Mouse (Mus musculus): ENCODE data around the gene Uevld. TPM values are rescaled to one million over a fixed set of nuclear protein-coding genes. Genes with fewer than 3 reads are reported as not detected.

Gene Uevld
- total and polyA plus RNA-seq, 2 experiments from 2014 or later: 3.7 to 10.1 TPM

DNA sequence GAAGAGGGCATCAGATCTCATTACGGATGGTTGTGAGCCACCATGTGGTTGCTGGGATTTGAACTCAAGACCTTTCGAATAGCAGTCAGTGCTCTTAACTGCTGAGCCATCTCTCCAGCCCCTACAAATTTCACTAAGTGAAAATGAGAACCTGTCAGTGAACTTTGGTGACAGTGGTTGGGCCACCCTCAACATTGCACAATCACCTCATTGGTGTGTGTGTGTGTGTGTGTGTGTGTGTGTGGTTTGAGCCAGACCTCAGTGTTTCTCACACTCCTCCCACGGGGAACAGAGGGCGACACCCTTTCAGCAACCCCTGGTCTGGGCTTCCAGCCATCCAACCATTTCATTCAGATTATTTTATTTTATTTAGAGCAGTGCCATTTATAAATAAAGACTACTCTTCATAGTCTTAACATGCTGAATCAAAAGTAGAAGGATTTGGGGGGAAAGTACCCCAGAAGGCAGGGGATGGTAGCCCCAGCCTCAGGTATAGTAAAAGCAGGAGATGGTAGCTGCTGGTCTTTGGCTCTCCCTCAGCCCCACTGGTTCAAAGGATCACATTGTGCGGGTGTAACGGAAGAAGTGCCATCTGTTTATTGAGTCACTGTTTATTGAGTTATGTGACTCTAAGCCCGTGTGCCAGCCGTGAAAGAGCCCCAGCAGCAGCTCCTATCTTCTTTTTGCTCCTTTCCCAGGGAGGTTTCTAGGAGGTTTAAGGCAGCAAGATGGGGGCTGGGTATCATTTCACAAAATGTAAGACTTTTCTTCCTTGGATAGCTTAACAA lies 27.6 kb upstream of the Uevld start:
- ATAC-seq (ENCODE audit: low FRiP score) (no peak), DNase-seq (ENCODE audit: low spot score) (no peak)
- Histone ChIP-seq H3K4me3 (ENCODE audit: low read depth, low read length) (no peak overlapping the region), H3K4me1 (ENCODE audit: insufficient read depth, low read length) (no peaks in the 10 kb centered on the region), H3K27ac (ENCODE audit: low read depth, low read length) (no peak overlapping the region), H3K36me3 (ENCODE audit: insufficient read depth, low read length) (0 out of 2 replicates have a peak, but pooled peaks cover 2% of the 10 kb centered on the region), H3K4me2 (ENCODE audit: low read depth, low read length, poor library complexity, severe bottlenecking) (no peak overlapping the region), H3K9ac (replicated peaks; ENCODE audit: low read length, poor library complexity, severe bottlenecking) (no peak overlapping the region), H3K27me3 (ENCODE audit: insufficient read depth, low read length) (no peaks in the 10 kb centered on the region), H3K9me3 (ENCODE audit: low read length) (no peaks in the 10 kb centered on the region)
- TF ChIP-seq CTCF (IDR thresholded peaks at IDR 0.05): no peak
- WGBS: 52% methylated on average over 8 of the region's 8 CpGs

GRCm38 (mm10) chr7:46983280-46983679 lies 25.0 kb upstream of the Uevld start, which contains the start of gene Gm9999:
TSS of gene Gm9999 (plus strand) at chr7:46983580.
- H3K4me2 ChIP-seq (ENCODE audit: low read depth, low read length, poor library complexity, severe bottlenecking): no peak within 1 kb of the TSS
- no peaks in the 10 kb centered on the region for H3K36me3 ChIP-seq (ENCODE audit: insufficient read depth, low read length)
- H3K27me3 ChIP-seq (ENCODE audit: insufficient read depth, low read length): no peaks in the 10 kb centered on the region
- DNase-seq (ENCODE audit: low spot score) (no peak), ATAC-seq (ENCODE audit: low FRiP score) (no peak)
- no peak within 1 kb of the TSS for H3K27ac ChIP-seq (ENCODE audit: low read depth, low read length)
- no peaks in the 10 kb centered on the region for H3K4me1 ChIP-seq (ENCODE audit: insufficient read depth, low read length)
- no peak within 1 kb of the TSS for H3K9ac ChIP-seq (replicated peaks; ENCODE audit: low read length, poor library complexity, severe bottlenecking)
- H3K9me3 ChIP-seq (ENCODE audit: low read length): no peaks in the 10 kb centered on the region
- WGBS: 98% methylated on average over 3 of the region's 3 CpGs
- no peak within 1 kb of the TSS for H3K4me3 ChIP-seq (ENCODE audit: low read depth, low read length)
- TF ChIP-seq CTCF (IDR thresholded peaks at IDR 0.05): no peak

DNA sequence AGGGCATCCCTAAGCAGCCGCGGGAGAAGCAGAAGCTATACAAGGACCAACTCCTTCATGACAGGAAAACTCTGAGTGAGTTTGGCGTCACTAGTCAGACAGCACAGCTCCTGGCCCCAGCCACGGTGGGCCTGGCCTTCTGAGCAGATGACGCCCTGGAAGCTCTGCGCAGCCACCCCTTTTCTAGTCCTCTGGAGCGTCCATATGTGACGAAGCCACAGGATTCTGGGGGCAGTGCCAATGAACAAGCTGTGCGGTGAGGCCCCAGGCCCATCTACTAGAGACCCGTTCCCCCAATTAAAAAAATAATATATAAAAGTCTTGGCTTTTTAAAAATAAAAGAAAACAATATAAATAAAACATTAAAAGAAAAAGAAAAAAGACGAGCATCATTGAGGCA lies 17.1 kb upstream of the Uevld start:
- H3K9ac ChIP-seq (replicated peaks; ENCODE audit: low read length, poor library complexity, severe bottlenecking): no peak overlapping the region
- TF ChIP-seq CTCF (IDR thresholded peaks at IDR 0.05): no peak
- H3K4me2 ChIP-seq (ENCODE audit: low read depth, low read length, poor library complexity, severe bottlenecking): no peak overlapping the region
- H3K4me1 ChIP-seq (ENCODE audit: insufficient read depth, low read length): no peaks in the 10 kb centered on the region
- ATAC-seq (ENCODE audit: low FRiP score) (no peak), DNase-seq (ENCODE audit: low spot score) (no peak)
- H3K27me3 ChIP-seq (ENCODE audit: insufficient read depth, low read length): no peaks in the 10 kb centered on the region
- WGBS: 91% methylated on average over 11 of the region's 11 CpGs
- no peaks in the 10 kb centered on the region for H3K36me3 ChIP-seq (ENCODE audit: insufficient read depth, low read length)
- no peaks in the 10 kb centered on the region for H3K9me3 ChIP-seq (ENCODE audit: low read length)
- H3K27ac ChIP-seq (ENCODE audit: low read depth, low read length): no peak overlapping the region
- H3K4me3 ChIP-seq (ENCODE audit: low read depth, low read length): no peak overlapping the region

- Histone ChIP-seq H3K36me3 (ENCODE audit: insufficient read depth, low read length) (no peaks in the 10 kb centered on the region), H3K9ac (replicated peaks; ENCODE audit: low read length, poor library complexity, severe bottlenecking) (no peak overlapping the region), H3K27me3 (ENCODE audit: insufficient read depth, low read length) (no peaks in the 10 kb centered on the region), H3K27ac (ENCODE audit: low read depth, low read length) (no peak overlapping the region), H3K4me2 (ENCODE audit: low read depth, low read length, poor library complexity, severe bottlenecking) (no peak overlapping the region), H3K4me3 (ENCODE audit: low read depth, low read length) (no peak overlapping the region), H3K9me3 (ENCODE audit: low read length) (no peaks in the 10 kb centered on the region), H3K4me1 (ENCODE audit: insufficient read depth, low read length) (no peaks in the 10 kb centered on the region)
- no peak for ATAC-seq (ENCODE audit: low FRiP score)
- TF ChIP-seq CTCF (IDR thresholded peaks at IDR 0.05): no peak
- DNase-seq (ENCODE audit: low spot score): no peak
- 97% methylated on average over 4 of the region's 4 CpGs for WGBS
Measured at GRCm38 (mm10) chr7:46974648-46975047, 16.3 kb upstream of the Uevld start.

- Histone ChIP-seq H3K27ac (ENCODE audit: low read depth, low read length) (no peak overlapping the region), H3K36me3 (ENCODE audit: insufficient read depth, low read length) (no peaks in the 10 kb centered on the region), H3K4me1 (ENCODE audit: insufficient read depth, low read length) (no peaks in the 10 kb centered on the region), H3K9me3 (ENCODE audit: low read length) (no peaks in the 10 kb centered on the region), H3K27me3 (ENCODE audit: insufficient read depth, low read length) (no peaks in the 10 kb centered on the region), H3K4me3 (ENCODE audit: low read depth, low read length) (no peak overlapping the region), H3K4me2 (ENCODE audit: low read depth, low read length, poor library complexity, severe bottlenecking) (no peak overlapping the region), H3K9ac (replicated peaks; ENCODE audit: low read length, poor library complexity, severe bottlenecking) (no peak overlapping the region)
- ATAC-seq (ENCODE audit: low FRiP score): no peak
- DNase-seq (ENCODE audit: low spot score): no peak
- TF ChIP-seq CTCF (IDR thresholded peaks at IDR 0.05): no peak
- 89% methylated on average over 4 of the region's 4 CpGs for WGBS
Measured at GRCm38 (mm10) chr7:46969898-46970297, 11.6 kb upstream of the Uevld start.

DNA sequence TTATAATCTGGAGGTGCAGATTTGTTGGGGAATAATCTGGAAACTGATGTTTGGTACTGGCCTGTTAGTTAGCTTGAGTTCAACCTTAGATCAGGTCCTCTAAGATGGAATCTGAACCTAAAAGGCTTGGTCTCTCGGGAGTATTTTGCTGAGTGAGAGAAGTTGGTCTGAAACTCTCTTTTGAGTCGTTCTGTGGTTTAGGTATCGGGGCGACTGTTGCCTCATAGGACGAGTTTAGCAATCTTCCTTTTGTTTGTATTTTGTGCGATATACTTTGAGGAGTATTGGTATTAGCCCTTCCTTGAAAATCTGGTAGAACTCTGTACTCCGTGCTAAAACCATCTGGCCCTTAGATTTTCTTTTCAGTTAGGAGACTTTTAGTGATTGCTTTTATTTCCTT lies 5.7 kb upstream of the Uevld start:
- Histone ChIP-seq H3K27ac (ENCODE audit: low read depth, low read length) (no peak overlapping the region), H3K27me3 (ENCODE audit: insufficient read depth, low read length) (no peaks in the 10 kb centered on the region), H3K4me2 (ENCODE audit: low read depth, low read length, poor library complexity, severe bottlenecking) (no peak overlapping the region), H3K4me3 (ENCODE audit: low read depth, low read length) (no peak overlapping the region), H3K36me3 (ENCODE audit: insufficient read depth, low read length) (no peaks in the 10 kb centered on the region), H3K9me3 (ENCODE audit: low read length) (no peaks in the 10 kb centered on the region), H3K9ac (replicated peaks; ENCODE audit: low read length, poor library complexity, severe bottlenecking) (no peak overlapping the region), H3K4me1 (ENCODE audit: insufficient read depth, low read length) (no peaks in the 10 kb centered on the region)
- ATAC-seq (ENCODE audit: low FRiP score) (no peak), DNase-seq (ENCODE audit: low spot score) (no peak)
- TF ChIP-seq CTCF (IDR thresholded peaks at IDR 0.05): no peak
- 85% methylated on average over 7 of the region's 7 CpGs for WGBS
